Mouse (Mus musculus) spleen, postnatal 14 days (tissue): ENCODE data around the gene Slc25a12.

Experiments used
- DNase-seq, 2 experiments: peaks; one replicate each; pipeline ENCODE4 v3.0.0; 2021 to 2022; ENCODE audit warnings: low spot score in 2 of 2

Slc25a12 gene

GRCm38 (mm10) chr2:71250841-71251240, 116.7 kb downstream of the Slc25a12 start:
- no peak for DNase-seq

GRCm38 (mm10) chr2:71248071-71248470, 119.5 kb downstream of the Slc25a12 start:
- DNase-seq, result no peak

DNA sequence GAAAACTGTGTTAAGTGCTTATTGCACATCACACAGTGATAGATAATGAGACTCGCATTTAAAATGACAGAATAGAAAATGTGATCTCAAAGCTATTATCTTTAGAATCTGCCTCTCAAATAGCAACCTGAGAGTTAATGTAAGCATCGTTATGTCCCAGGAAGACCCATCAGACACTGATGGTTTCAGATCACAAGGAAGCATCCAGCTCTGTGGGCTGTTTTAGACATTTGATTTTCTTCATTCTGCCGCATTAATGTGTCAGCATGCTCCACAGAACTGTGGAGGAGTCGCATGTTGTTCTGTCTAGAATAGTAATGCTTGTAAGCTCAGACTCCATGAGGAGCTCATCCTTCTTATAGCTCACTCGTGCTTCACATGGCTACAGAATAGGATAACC, 121.5 kb downstream of the Slc25a12 start:
- DNase-seq, result no peak

DNA sequence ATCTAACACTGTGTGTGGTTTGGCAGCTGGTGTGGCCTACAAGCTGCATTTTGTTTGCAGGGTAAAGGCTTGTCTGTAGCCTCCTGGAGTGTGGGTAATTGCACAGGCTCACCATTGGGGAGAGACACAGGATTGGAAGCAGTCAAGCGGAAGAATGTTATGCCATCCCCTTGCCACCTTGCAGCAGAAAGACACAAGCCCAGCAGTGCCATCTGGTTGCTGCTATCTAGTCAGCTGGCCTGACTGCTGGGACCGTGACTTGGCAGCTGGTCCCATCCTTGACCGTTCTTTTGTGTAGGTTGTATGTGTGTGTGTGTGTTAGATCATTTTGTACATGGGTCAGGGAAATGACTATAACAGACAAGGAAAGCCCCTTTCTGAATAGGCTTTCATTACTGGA, 122.1 kb downstream of the Slc25a12 start:
- no peak for DNase-seq

DNA sequence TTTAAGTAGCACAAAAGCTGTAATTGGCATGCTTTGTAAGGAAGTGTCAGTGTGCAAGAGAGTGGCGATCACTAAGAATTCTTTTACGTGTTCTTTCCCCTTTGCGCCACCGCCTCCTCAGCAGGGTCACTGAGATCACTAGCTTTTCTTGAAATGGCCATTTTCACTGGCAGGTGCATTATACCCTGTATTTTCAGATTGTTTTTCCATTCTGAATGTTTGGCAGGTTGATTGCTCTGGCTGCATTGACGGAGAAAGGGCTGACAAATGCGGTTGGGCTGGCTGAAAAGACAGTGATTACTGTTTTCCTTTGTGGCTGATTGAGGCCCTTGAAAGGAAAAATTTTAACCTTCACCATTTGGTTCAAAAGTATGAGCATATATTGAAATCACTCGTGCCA, 122.7 kb downstream of the Slc25a12 start:
- DNase-seq, result no peak

- DNase-seq, result no peak
These were observed 124.4 kb downstream of the Slc25a12 start for GRCm38 (mm10) chr2:71243058-71243672.

GRCm38 (mm10) chr2:71242180-71242579, 125.4 kb downstream of the Slc25a12 start:
- DNase-seq, result no peak

GRCm38 (mm10) chr2:71241505-71241904, 126.0 kb downstream of the Slc25a12 start:
- no peak for DNase-seq

DNA sequence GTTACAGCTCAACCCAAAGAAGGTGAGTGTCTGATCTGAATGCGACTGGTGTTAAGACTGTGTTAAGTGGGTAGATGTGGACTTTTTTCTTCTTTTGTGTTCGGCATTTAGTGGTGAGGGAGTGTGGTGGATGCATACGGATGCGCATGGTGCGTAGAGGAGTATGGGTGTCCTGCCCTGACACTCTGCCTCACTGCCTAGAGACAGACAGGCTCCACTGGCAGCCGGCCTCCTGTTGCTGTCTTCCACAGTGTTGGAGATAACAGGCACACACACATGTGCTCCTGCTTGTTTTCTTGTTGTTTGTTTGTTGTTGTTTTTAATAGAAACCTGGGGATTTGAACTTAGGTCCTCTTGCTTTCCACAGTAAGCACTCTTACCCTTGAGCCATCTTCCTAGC, 131.5 kb downstream of the Slc25a12 start:
- no peak for DNase-seq

DNA sequence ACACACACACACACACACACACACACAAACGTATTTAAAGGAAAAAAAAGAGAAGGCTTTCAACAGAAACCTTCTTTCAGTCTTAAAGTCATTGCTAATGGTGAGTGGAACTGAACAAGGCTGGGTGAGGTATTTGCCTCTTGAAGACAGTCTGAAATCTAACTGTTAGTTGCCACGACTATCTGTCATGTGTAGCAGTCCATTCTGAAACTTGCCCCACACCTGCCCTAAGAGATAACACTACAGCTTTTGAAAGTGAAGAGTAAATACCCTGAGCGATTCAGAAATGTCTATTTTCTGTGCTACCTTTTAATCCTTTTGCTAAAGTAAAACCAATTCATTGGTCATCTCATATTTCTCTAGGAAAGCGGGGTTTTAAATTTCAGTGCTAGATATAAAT, 132.1 kb downstream of the Slc25a12 start:
- no peak for DNase-seq

GRCm38 (mm10) chr2:71232976-71233375, 134.6 kb downstream of the Slc25a12 start:
- DNase-seq, result no peak

- DNase-seq, result no peak
These were observed 135.6 kb downstream of the Slc25a12 start for GRCm38 (mm10) chr2:71231951-71232350.

GRCm38 (mm10) chr2:71229603-71230002, 137.9 kb downstream of the Slc25a12 start:
- DNase-seq, result no peak

GRCm38 (mm10) chr2:71227398-71227797, 140.2 kb downstream of the Slc25a12 start:
- DNase-seq, result no peak
